Mouse (Mus musculus): ENCODE results near the gene Cmtm7. TPM values are rescaled to one million over a fixed set of nuclear protein-coding genes. Genes with fewer than 3 reads are reported as not detected.

Cmtm7 gene
- polyA plus RNA-seq, 1 experiment from 2014 or later: 9.5 TPM

DNA sequence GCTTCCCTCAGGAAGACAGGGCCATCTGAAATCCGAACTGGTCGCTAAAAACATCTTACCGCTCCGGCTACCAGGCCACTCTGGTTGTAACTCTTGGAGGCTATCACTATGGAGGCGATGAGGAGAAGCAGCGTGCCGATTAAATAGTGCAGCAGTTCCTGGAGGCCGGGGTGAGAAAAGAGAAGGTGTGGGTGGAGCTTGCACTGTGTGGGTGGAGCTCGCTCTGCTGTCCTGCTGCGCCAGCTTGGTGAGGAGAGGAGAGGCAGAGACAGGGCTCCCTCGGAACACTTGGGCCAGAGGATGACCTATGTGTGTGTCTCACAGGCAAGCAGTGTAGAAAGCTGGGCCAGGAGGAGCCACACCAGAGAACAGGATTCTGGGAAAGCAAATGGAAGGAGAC is 19.8 kb downstream of the Cmtm7 start:
- Histone ChIP-seq H3K9ac (ENCODE audit: low read depth, low read length) (no peak overlapping the region), H3K4me1 (ENCODE audit: control insufficient read depth, insufficient read depth, low read depth, low read length) (no peaks in the 10 kb centered on the region), H3K9me3 (ENCODE audit: control insufficient read depth, low read length) (0 out of 2 replicates have a peak, but pooled peaks cover 3% of the 10 kb centered on the region), H3K4me2 (ENCODE audit: low read length) (no peak overlapping the region), H3K36me3 (ENCODE audit: control insufficient read depth, insufficient read depth, low read length) (no peaks in the 10 kb centered on the region), H3K4me3 (ENCODE audit: low read length) (no peak overlapping the region), H3K27ac (ENCODE audit: low read depth, low read length) (no peak overlapping the region), H3K27me3 (replicated peaks; ENCODE audit: control insufficient read depth, insufficient read depth, low read length) (0 out of 2 replicates have a peak, but pooled peaks cover 6% of the 10 kb centered on the region)
- WGBS: 79% methylated on average over 11 of the region's 11 CpGs
- no peak for ATAC-seq

DNA sequence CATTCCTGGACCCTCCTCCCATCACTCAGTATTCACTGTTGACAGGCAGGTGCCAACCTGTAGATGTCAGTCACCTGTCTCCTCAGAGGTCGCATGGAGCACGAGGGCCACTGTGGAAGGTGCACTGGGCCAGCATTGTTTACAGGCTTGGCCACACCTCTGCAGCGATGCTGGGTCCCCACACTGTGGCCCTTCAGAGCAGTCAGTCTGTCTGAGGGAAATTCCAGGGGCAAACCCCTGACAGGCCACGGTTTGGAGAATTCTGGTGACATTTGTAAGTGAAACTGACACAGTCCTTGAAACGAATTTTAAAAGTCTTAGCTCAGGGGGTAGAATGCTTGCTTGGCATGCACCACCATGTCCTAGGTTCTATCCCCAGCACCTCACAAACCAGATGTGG is 21.3 kb downstream of the Cmtm7 start:
- WGBS: 87% methylated on average over 5 of the region's 5 CpGs
- ATAC-seq: no peak

DNA sequence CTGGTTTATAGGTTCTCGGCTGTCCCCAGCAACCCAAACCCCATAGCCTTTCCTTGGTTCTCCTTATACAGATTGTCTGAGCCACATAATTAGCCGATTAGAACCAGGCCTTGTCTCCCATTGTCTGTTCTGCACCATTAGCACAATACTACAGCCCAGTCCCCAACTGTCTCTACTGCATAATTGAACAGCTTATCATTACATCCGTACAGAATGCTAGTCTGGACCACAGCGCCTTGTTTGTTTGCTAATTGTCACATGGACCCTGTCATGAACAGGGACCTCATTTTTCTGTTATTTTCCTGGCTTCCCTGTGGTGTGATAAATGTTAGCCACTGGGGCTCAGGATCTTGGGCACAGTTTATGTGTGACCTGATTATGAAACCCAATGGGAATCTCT is 21.8 kb downstream of the Cmtm7 start:
- Histone ChIP-seq H3K4me3 (ENCODE audit: low read length) (no peak overlapping the region), H3K9ac (ENCODE audit: low read depth, low read length) (no peak overlapping the region), H3K4me2 (ENCODE audit: low read length) (no peak overlapping the region), H3K27me3 (replicated peaks; ENCODE audit: control insufficient read depth, insufficient read depth, low read length) (0 out of 2 replicates have a peak, but pooled peaks cover 5% of the 10 kb centered on the region), H3K4me1 (ENCODE audit: control insufficient read depth, insufficient read depth, low read depth, low read length) (no peaks in the 10 kb centered on the region), H3K36me3 (ENCODE audit: control insufficient read depth, insufficient read depth, low read length) (no peaks in the 10 kb centered on the region), H3K9me3 (ENCODE audit: control insufficient read depth, low read length) (no peaks in the 10 kb centered on the region), H3K27ac (ENCODE audit: low read depth, low read length) (no peak overlapping the region)
- no peak for ATAC-seq
- WGBS: 67% methylated on average over 4 of the region's 4 CpGs

More for the DNA sequence above, 21.3 kb downstream of the Cmtm7 start:
- Histone ChIP-seq H3K27me3 (replicated peaks; ENCODE audit: control insufficient read depth, insufficient read depth, low read length) (0 out of 2 replicates have a peak, but pooled peaks cover 6% of the 10 kb centered on the region), H3K4me1 (ENCODE audit: control insufficient read depth, insufficient read depth, low read depth, low read length) (no peaks in the 10 kb centered on the region), H3K27ac (ENCODE audit: low read depth, low read length) (no peak overlapping the region), H3K36me3 (ENCODE audit: control insufficient read depth, insufficient read depth, low read length) (no peaks in the 10 kb centered on the region), H3K9me3 (ENCODE audit: control insufficient read depth, low read length) (no peaks in the 10 kb centered on the region), H3K4me2 (ENCODE audit: low read length) (no peak overlapping the region), H3K9ac (ENCODE audit: low read depth, low read length) (no peak overlapping the region), H3K4me3 (ENCODE audit: low read length) (no peak overlapping the region)

DNA sequence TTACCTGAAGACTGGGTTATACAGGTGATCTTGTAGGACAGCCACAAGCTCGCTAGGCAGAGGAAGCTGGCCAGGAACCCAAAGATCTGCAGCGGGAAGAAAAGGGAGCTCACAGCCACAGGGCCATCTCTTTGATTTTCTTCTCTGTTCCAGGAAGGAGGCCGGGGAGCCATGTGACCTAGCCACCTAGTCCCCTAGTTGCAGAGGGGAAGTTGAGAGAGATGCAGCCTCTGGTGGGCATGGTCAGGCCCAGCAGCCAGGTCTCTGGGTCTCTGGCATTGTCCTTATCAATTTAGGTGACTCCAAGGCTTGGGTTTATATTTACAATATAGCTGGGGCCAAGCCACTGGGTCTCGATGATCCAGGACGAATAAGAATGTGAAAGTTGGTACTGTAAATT is 22.9 kb downstream of the Cmtm7 start:
- no peak overlapping the region for H3K9ac ChIP-seq (ENCODE audit: low read depth, low read length)
- no peaks in the 10 kb centered on the region for H3K4me1 ChIP-seq (ENCODE audit: control insufficient read depth, insufficient read depth, low read depth, low read length)
- WGBS: 95% methylated on average over 5 of the region's 5 CpGs
- H3K4me2 ChIP-seq (ENCODE audit: low read length): no peak overlapping the region
- H3K9me3 ChIP-seq (ENCODE audit: control insufficient read depth, low read length): no peaks in the 10 kb centered on the region
- no peak for ATAC-seq
- 0 out of 2 replicates have a peak, but pooled peaks cover 3% of the 10 kb centered on the region for H3K27me3 ChIP-seq (replicated peaks; ENCODE audit: control insufficient read depth, insufficient read depth, low read length)
- H3K36me3 ChIP-seq (ENCODE audit: control insufficient read depth, insufficient read depth, low read length): no peaks in the 10 kb centered on the region
- no peak overlapping the region for H3K4me3 ChIP-seq (ENCODE audit: low read length)
- no peak overlapping the region for H3K27ac ChIP-seq (ENCODE audit: low read depth, low read length)

DNA sequence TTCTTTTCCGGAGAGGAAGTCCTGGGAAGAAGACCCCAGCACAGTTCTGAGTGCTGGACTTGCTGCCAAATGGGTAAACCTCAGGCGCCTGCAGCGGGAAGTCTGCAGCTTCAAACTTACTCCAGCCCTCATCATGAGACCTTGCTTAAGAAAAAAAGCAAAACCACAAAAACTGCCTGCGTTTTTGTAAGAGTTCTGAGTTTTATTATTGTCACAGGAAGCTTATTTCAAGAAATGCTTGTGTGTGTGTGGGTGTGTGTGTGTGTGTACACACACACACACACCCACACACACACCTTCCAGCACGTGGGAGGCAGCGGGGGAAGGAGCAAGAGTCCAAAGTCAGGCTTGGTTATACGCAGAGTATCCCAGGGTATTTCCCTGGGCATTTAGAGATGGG is 23.4 kb downstream of the Cmtm7 start:
- Histone ChIP-seq H3K4me3 (ENCODE audit: low read length) (no peak overlapping the region), H3K4me2 (ENCODE audit: low read length) (no peak overlapping the region), H3K27me3 (replicated peaks; ENCODE audit: control insufficient read depth, insufficient read depth, low read length) (0 out of 2 replicates have a peak, but pooled peaks cover 3% of the 10 kb centered on the region), H3K9ac (ENCODE audit: low read depth, low read length) (no peak overlapping the region), H3K27ac (ENCODE audit: low read depth, low read length) (no peak overlapping the region), H3K36me3 (ENCODE audit: control insufficient read depth, insufficient read depth, low read length) (no peaks in the 10 kb centered on the region), H3K9me3 (ENCODE audit: control insufficient read depth, low read length) (no peaks in the 10 kb centered on the region), H3K4me1 (ENCODE audit: control insufficient read depth, insufficient read depth, low read depth, low read length) (0 out of 2 replicates have a peak, but pooled peaks cover under 1% of the 10 kb centered on the region)
- whole genome bisulfite sequencing: 82% methylated on average over 7 of the region's 7 CpGs
- no peak for ATAC-seq

DNA sequence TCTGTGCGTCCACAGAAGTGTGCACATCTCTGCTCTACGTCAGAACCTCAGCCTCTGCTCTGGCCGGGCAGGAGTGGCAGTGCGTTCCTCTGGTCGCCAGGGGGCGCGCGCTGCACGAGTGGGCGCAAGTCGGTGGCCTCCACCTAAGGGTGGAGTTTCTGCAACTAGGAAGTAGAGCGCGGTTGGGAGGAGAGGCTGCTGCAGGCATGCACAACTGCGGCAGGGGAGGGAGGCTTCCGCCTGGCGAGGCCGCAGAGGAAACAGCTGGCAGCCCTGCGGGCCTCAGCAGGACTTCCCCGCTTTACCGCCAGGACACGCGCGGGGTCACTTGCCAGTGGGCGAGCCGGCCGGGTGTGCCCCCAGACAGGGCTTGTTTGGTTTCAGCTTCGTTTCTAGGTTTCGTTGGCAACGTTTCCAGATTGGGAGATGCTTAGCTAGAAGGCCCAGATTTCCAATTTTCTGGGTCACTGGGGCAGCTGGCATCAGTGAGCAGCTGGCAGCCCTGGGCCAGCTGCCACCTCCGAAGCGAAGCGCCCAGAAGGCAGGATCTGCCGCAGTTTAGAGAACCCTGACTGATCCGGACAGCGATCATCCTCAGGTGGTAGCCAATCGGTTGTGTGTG is 28.7 kb downstream of the Cmtm7 start:
- Histone ChIP-seq H3K9me3 (ENCODE audit: control insufficient read depth, low read length) (no peaks in the 10 kb centered on the region), H3K27ac (ENCODE audit: low read depth, low read length) (peak overlapping the region; percentile 70), H3K4me1 (ENCODE audit: control insufficient read depth, insufficient read depth, low read depth, low read length) (peaks cover 7% of the 10 kb centered on the region), H3K9ac (ENCODE audit: low read depth, low read length) (peak overlapping the region; percentile 69), H3K27me3 (replicated peaks; ENCODE audit: control insufficient read depth, insufficient read depth, low read length) (no peaks in the 10 kb centered on the region), H3K36me3 (ENCODE audit: control insufficient read depth, insufficient read depth, low read length) (0 out of 2 replicates have a peak, but pooled peaks cover under 1% of the 10 kb centered on the region), H3K4me3 (ENCODE audit: low read length) (peak overlapping the region; percentile 53), H3K4me2 (ENCODE audit: low read length) (peak overlapping the region; percentile 78)
- ATAC-seq: peak; percentile 89
- WGBS: 2% methylated on average over 36 of the region's 36 CpGs

DNA sequence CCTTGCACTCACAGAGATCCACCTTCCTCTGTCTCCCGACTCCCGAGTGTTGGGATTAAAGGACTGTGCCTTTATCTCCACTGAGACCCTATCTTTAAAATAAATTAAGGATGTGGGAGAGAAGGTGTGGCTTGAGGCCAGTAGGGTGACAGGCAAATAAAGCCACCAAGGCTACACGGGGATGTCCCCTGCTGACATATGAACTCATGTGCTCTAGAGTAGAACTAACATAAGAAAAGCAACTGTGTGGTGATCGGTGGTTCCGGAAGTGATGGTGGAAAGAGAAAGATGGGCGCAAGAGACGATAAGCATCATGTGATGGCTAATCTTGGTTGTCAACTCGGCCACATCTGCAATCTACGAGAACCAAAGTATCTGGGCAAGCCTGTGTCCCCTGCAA is 29.3 kb downstream of the Cmtm7 start:
- peak overlapping the region; percentile 69; the same call in 1 of the 2 replicates for H3K9ac ChIP-seq (ENCODE audit: low read depth, low read length)
- 0 out of 2 replicates have a peak, but pooled peaks have one; percentile 2 for ATAC-seq
- H3K4me1 ChIP-seq (ENCODE audit: control insufficient read depth, insufficient read depth, low read depth, low read length): peaks cover 7% of the 10 kb centered on the region
- no peaks in the 10 kb centered on the region for H3K27me3 ChIP-seq (replicated peaks; ENCODE audit: control insufficient read depth, insufficient read depth, low read length)
- peak overlapping the region; percentile 53 for H3K4me3 ChIP-seq (ENCODE audit: low read length)
- 68% methylated on average over 9 of the region's 9 CpGs for WGBS
- H3K9me3 ChIP-seq (ENCODE audit: control insufficient read depth, low read length): no peaks in the 10 kb centered on the region
- peak overlapping the region; percentile 39; the same call in 1 of the 2 replicates for H3K27ac ChIP-seq (ENCODE audit: low read depth, low read length)
- 0 out of 2 replicates have a peak, but pooled peaks cover 4% of the 10 kb centered on the region for H3K36me3 ChIP-seq (ENCODE audit: control insufficient read depth, insufficient read depth, low read length)
- peak overlapping the region; percentile 78 for H3K4me2 ChIP-seq (ENCODE audit: low read length)

DNA sequence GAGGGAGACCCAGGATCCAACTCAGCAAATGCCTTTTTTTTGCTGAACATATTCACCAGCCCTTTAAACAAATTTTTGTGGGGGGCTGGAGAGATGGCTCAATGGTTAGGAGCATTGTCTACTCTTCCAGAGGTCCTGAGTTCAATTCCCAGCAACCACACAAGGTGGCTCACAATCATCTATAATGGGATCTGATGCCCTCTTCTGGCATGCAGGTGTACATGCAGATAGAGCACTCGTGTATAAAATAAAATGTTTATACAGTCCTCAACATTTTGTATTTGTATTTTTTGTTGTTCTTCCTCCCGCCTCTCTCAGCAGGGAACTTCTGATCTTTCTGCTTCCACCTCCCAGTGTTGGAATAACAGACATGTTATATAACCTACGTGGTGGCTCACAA is 30.1 kb downstream of the Cmtm7 start:
- H3K27ac ChIP-seq (ENCODE audit: low read depth, low read length): no peak overlapping the region
- 74% methylated on average over 3 of the region's 3 CpGs for WGBS
- no peak overlapping the region for H3K9ac ChIP-seq (ENCODE audit: low read depth, low read length)
- H3K4me3 ChIP-seq (ENCODE audit: low read length): no peak overlapping the region
- no peak for ATAC-seq
- H3K4me1 ChIP-seq (ENCODE audit: control insufficient read depth, insufficient read depth, low read depth, low read length): peaks cover 7% of the 10 kb centered on the region
- no peak overlapping the region for H3K4me2 ChIP-seq (ENCODE audit: low read length)
- no peaks in the 10 kb centered on the region for H3K27me3 ChIP-seq (replicated peaks; ENCODE audit: control insufficient read depth, insufficient read depth, low read length)
- H3K9me3 ChIP-seq (ENCODE audit: control insufficient read depth, low read length): no peaks in the 10 kb centered on the region
- H3K36me3 ChIP-seq (ENCODE audit: control insufficient read depth, insufficient read depth, low read length): 0 out of 2 replicates have a peak, but pooled peaks cover 4% of the 10 kb centered on the region

DNA sequence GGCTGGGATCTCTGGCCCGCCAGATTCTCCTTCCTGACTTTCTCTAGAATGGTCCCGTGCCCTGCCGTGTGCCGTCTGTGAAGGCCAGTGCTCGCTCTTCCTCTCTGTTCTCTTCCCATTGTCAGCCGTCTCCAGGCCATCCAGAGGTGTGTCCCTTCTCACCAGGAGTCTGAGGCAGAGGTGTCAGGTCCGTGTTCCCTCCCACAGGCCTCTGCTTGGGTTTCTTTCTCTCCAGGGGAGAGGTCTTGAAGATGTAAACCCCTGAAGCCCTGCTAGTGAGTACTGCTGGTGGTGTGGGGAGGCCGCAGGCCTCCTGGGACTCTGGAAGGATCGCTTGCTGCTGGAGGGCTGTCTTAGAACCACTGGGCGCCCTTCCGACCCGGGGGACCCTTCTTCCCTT is 34.2 kb downstream of the Cmtm7 start:
- Histone ChIP-seq H3K4me1 (ENCODE audit: control insufficient read depth, insufficient read depth, low read depth, low read length) (peaks cover under 1% of the 10 kb centered on the region), H3K9me3 (ENCODE audit: control insufficient read depth, low read length) (no peaks in the 10 kb centered on the region), H3K4me3 (ENCODE audit: low read length) (no peak overlapping the region), H3K36me3 (ENCODE audit: control insufficient read depth, insufficient read depth, low read length) (0 out of 2 replicates have a peak, but pooled peaks cover 4% of the 10 kb centered on the region), H3K9ac (ENCODE audit: low read depth, low read length) (no peak overlapping the region), H3K4me2 (ENCODE audit: low read length) (no peak overlapping the region), H3K27me3 (replicated peaks; ENCODE audit: control insufficient read depth, insufficient read depth, low read length) (no peaks in the 10 kb centered on the region), H3K27ac (ENCODE audit: low read depth, low read length) (no peak overlapping the region)
- ATAC-seq: no peak
- WGBS: 79% methylated on average over 12 of the region's 12 CpGs

All from hindbrain, embryonic 16.5 days (tissue).